Mouse (Mus musculus): Measurements from ENCODE around the gene Rabgap1l. TPM values are rescaled to one million over a fixed set of nuclear protein-coding genes. Genes with fewer than 3 reads are reported as not detected.
A peak's percentile ranks its signal among the peaks of the same experiment; 100 is the strongest.
"Not testable (repeated sequence)": the region's sequence is repeated elsewhere in the genome, so short reads cannot be mapped to it uniquely, and the experiment has no call there.

Gene Rabgap1l
- polyA plus RNA-seq, 1 experiment = 9.8 TPM

GRCm38 (mm10) chr1:160282166-160282874 is 510.7 kb downstream of the Rabgap1l start:
- DNase-seq (ENCODE audit: low read depth) = not testable (repeated sequence)

DNA sequence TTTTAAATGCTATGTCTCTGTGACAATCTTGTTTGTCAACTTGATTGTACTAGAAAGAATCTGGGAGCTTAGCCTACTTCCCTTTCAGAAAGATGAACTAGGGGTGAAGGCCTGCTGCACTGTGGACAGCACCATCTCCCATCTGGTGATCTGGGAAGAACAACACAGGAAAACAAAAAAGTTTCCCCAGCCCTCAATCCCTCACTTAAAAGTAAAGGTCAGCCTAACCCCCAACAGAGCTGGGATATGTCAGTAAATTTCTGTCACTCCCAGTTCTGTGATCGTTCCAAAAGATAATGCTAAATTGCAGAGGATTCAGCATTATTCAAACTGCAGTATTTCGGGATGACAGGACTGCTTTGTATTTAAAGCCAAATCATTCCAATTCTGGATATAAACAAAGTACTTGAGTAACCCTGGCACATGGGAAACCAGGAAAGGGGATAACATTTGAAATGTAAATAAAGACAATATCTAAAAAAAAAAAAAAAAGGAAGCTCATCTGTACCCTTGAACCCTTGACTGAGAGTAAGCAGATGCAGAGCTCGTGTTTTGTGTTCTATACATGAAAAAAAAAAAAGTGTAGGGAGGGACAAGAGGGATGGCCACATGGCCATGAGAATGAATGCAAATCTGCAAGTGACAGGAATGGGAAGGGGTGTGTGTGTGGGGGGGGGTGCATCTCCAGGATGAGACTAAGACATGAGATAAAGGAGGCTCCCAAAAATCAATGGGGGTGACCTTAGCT is 511.5 kb downstream of the Rabgap1l start:
- no peak for DNase-seq (ENCODE audit: low read depth)

- DNase-seq (ENCODE audit: low read depth) = no peak
Measured at GRCm38 (mm10) chr1:160280603-160281002, 512.4 kb downstream of the Rabgap1l start.

DNA sequence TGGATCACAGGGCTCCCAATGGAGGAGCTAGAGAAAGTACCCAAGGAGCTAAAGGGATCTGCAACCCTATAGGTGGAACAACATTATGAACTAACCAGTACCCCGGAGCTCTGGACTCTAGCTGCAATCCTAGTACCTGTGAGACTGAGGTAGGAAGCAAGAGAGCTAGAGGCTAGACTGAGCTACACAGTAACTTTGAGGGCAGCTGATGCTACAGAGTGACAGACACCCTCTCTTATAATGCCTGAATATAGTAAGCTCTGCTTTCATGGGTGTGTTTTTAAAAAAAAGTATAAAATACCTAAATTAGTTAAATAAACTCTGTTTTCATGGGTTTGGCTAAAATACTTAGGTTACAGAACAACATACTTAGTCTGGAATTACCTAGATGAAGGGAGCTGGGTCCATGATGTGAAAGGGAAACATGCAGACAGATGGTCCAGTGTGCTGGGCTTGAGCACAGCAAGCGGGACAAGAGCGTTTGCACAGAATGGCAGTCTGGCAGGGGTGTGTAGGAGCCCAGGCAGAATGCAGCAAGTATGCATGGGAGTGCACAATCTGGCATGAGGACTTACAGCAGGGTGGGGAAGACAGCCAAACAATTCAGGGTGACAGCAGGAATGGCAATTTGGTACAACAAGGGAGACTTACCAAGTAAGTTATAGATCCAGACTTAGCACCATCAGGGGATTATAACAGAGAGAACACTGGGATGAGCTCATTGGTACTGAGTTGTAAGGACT is 514.9 kb downstream of the Rabgap1l start:
- DNase-seq (ENCODE audit: low read depth) = no peak

DNA sequence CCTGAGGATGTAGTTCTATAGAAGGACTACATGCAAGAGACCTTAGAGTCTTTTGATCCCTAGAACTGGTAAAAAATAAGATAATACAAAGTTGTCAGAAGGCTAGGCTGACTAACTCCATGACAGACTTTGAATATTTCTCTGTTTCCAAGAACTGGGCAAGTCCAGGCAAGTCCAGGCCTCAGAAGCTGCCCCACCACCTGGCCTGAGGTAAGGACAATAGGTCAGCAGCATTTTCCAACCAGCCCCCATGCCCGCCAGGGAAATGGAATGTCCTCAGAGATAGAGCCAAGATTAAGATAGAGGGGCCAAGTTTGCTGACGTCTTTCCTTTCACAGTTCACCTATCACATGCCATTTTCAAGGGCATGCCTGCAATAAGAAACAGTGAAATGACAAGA is 517.8 kb downstream of the Rabgap1l start:
- no peak for DNase-seq (ENCODE audit: low read depth)

DNA sequence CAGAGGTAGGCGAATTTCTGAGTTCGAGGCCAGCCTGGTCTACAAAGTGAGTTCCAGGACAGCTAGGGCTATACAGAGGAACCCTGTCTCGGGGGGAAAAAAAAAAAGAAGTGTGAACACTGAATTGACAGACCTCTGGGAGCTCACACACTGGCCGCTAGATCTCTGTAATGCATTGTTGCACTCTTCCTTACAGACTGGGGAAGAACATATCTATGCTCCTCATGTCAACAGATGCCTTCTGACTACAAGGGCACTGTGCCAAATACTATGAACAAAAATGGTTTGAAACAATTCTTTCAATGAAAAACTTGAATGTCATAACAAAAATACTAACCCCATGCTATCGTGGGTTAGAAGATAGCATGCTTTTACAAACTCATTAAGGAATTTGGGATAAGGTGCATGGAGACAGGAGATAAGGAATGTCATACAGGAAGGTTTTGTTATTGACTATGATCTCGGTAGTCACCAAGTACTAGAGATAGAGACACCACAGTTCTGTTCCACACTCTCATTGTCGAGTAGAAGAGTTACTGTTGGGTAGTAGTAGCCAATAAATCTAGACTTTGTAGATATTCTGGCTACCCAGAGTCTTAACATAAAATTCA is 519.8 kb downstream of the Rabgap1l start:
- no peak for DNase-seq (ENCODE audit: low read depth)

DNA sequence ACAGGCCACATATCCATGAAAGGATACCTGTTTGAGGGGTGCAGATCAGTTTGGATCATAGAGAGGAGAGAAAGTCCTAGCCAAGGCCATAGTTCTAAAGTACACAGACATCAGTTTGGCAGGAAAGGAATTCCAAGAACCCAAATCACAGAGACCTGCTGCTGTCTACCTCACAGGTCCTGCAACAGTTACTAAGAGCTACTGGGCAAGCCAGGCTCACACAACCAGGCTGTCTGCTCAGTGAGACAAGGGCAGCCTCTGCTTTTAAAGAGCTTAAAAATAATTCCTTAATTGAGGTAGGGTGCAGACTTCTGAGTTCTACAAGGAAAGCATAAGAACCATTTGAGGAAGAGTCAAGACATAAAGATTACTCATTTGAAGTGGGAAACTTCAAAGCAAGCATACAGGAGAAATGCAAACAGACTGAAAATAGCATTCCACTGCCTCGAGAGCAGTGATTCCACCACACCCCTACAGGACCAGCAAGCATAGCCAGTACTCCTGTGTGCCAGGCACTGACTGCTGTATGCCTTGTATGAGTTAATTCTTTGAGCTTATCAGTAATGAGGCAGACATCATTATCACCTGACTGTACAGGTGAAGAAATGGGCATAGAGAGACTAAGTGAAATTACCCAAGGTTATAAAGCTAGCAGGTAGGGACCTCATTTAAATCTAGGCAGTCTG is 521.6 kb downstream of the Rabgap1l start:
- no peak for DNase-seq (ENCODE audit: low read depth)

DNA sequence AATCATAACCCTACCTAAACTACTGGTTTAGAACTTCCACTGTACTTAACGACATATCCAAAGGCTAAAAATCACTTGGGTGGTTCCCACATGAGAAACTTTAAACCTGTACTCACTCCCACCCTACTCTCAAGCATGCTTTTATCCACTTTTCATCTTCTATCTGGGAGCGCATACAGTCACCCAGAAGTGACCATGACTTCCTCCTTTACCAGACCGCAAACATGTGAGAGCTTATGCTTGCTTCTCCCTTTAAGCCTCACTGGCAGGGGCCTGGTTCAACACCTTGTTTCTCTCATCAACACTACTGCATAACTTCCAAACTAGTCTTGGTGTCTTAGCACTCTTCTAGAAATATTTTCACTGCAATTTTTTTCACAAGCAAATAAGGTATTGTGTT is 524.7 kb downstream of the Rabgap1l start:
- no peak for DNase-seq (ENCODE audit: low read depth)

DNA sequence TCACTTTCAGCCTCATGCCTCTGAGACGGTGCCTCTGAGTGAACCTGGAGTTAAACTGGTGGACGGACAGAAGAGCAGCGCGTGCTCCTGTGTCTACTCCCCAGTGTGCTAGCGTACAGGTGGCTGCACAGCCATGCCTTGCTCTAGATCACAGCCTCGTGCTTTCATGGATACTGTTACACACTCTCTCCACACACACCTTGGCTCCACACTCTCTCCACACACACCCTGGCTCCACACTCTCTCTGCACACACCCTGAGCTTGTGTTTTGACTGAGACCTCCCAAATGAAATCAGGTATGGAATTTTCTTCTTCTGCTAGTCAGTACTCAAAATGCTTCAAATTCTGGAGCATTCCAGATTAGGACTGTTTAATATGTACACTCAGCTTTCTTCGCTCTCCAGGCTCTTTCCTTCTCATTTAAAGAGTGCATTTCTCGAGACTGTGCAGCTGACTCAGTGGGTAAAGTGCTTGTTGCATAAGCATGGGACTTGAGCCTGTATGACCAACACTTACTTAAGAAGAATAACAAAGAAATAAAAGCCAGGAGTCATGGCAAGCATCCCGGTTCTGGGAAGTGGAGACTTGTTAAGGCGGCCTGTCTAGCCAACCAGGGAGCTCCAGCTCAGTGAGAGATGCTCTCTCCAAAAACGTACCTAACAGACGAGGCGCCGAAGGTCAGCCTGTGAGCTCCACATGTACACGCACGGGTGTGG is 529.2 kb downstream of the Rabgap1l start:
- DNase-seq (ENCODE audit: low read depth) = peak; percentile 86

GRCm38 (mm10) chr1:160263053-160263452 is 530.0 kb downstream of the Rabgap1l start:
- DNase-seq (ENCODE audit: low read depth) = peak; percentile 93

DNA sequence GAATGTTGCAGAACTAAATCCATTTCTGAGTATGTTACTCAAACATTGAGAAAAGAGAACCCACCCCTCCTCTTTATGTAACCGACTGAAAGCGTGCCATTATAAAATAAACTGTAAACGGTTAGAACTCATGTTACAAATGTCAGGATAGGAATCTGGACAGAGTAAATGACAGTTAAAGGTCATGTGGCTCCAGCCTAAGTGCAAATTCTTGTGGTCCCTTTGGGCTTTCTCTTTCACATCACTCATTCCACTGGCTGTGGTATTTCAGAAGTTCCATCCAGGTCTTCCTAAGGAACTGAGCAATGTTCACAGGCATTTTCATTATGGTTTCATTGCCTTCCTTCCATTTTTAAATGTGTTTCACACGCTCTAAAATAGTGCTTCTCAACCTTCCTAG is 530.6 kb downstream of the Rabgap1l start:
- no peak for DNase-seq (ENCODE audit: low read depth)

DNA sequence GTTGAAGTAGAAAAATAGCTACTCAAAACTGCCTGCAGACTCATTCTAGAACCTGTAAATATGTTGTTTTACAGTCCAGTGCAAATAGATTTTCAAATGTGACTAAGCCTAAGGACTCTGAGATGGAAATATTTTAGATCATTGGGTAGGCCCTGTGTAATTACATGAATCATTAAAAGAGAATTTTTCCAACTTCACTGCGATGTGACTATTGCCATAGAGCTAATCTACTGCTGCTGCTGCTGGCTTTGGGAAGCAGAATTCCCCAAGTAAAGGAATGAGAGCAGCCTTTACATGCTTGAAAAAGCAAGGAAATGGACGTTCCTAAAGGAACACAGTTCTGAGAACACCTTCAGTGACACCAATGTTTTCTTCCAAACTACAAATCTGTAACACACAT is 531.2 kb downstream of the Rabgap1l start:
- no peak for DNase-seq (ENCODE audit: low read depth)

- DNase-seq (ENCODE audit: low read depth) = no peak
Measured at GRCm38 (mm10) chr1:160260605-160261004, 532.4 kb downstream of the Rabgap1l start.

GRCm38 (mm10) chr1:160259884-160260283 is 533.1 kb downstream of the Rabgap1l start:
- DNase-seq (ENCODE audit: low read depth) = no peak

GRCm38 (mm10) chr1:160253108-160253507 is 539.9 kb downstream of the Rabgap1l start:
- no peak for DNase-seq (ENCODE audit: low read depth)

DNA sequence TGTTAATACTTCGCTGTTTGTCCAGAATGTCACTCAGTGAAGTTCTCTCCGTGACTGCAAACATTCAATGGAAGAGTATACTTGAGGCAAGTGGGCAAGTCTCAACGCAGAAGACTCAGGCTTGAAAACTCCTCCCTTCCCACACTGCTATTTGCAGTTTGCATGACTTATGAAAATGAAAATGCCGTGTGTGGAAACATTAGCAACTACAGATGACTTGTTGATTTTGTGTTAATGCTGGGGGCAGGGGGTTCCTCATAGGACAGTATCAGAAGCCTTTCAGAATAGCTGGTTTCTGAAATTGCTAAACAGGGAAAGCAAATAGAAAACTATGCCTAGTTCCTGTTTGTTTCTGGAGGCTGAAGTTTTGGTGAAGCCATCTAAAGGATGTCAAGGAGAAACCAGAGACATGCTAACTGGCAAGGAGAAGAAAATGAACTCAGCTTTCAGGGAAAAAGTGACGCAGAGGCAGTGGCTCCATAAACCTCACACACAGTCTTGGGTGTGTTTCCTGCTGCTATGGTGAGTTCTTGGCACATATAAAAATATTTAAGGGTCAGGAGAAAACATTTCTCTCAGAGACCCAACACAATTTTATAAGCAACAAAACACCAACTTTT is 541.5 kb downstream of the Rabgap1l start:
- no peak for DNase-seq (ENCODE audit: low read depth)

DNA sequence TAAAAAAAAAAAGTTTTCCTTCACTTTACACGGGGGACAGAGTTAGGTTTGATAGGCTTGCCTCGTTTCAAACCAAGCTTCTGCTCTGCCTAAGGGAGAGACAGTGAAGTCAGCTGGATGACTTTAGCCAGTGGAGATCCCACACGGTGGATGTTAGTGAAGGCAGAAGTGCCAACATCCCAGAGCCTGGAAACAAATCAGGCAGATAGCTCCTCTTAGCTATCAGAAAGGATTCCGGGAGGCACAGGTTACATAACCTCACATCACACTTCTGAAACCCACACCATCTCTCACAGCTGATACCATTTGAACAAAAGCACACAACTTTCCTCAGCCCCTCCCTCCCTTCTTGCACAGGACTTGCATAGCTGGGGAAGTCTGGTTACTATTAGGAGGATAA is 542.2 kb downstream of the Rabgap1l start:
- DNase-seq (ENCODE audit: low read depth) = no peak

DNA sequence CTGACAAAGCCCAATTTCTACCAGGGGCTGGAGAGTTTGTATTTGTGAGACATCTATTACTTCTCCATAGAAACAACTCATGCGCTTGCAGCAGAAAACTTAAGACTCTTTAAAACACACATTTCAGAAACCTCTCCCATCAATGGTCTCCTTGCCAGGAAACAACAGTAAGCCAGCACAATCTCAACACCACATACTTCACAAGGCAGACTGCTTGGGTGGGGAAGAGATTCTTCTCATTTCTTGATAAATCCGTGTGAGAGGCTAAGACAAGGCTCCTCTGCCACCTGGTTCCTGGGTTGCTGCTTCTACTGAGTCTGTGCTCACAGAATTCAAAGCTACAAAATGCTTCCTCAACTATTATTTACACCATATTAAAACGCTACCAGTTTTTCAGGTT is 543.2 kb downstream of the Rabgap1l start:
- no peak for DNase-seq (ENCODE audit: low read depth)

GRCm38 (mm10) chr1:160247473-160247872 is 545.5 kb downstream of the Rabgap1l start:
- no peak for DNase-seq (ENCODE audit: low read depth)

DNA sequence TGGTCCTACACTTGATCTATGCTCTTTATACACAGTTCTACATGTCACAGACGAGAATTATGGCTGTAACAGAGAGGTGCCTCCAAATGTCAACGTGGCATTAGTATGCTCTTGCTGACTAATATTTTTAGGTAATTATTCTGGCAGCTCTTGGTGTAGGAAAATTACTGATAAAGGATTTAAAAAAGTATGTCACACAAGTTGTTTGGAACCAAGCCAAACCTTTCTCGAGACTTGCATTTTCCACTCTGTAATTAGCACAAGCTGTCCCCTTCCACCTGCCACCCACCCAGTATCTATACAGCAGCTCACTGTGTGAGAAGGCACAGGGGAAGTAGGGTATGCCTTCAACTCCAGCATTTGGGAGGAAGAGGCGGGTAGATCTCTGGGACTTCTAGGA is 546.2 kb downstream of the Rabgap1l start:
- no peak for DNase-seq (ENCODE audit: low read depth)

DNA sequence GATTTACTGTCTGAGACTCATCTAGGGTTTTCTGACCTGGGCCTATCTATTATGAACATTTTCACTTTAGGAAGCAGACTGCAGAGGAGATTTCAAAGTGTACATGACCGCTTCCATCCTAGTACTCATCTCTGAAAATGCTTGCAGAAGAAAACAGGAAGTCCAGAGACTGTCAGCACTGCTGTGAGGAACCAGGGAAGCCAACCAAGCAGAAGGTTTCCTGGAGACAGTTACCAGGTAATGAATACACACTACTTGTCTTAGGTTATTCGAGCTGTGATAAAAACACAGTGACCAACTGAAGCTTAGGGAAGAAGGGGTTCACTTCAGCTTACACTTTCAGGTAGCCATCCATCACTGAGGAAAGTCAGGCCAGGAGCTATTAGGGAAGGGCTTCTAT is 547.1 kb downstream of the Rabgap1l start:
- DNase-seq (ENCODE audit: low read depth) = no peak

Data from gonadal fat pad, adult 2 months (tissue).